Mouse (Mus musculus): Measurements from ENCODE around the gene Ccnf. TPM values are rescaled to one million over a fixed set of nuclear protein-coding genes. Genes with fewer than 3 reads are reported as not detected.

Ccnf gene
- total RNA-seq, 2 experiments from 2014 or later: 16.1 to 42.2 TPM

Other genes with a start within 250 kb of the Ccnf start
- gene Prss27, start 213.3 kb downstream of the Ccnf start, total RNA-seq (2015; ENCODE audit: low replicate concordance): not detected in 2 replicates
- gene Prss27, start 213.3 kb downstream of the Ccnf start, total RNA-seq (2017; ENCODE audit: low replicate concordance): not detected in 2 replicates
- 6.5 and 11.5 TPM in 2 replicates for gene Kctd5, start 178.0 kb downstream of the Ccnf start, total RNA-seq (2015; ENCODE audit: low replicate concordance)
- gene Kctd5, start 178.0 kb downstream of the Ccnf start, total RNA-seq (2017; ENCODE audit: low replicate concordance): 4.3 and 8.1 TPM in 2 replicates
- gene Pdpk1, start 100.6 kb downstream of the Ccnf start, total RNA-seq (2015; ENCODE audit: low replicate concordance): 24.0 and 25.7 TPM in 2 replicates
- 24.8 and 30.8 TPM in 2 replicates for gene Pdpk1, start 100.6 kb downstream of the Ccnf start, total RNA-seq (2017; ENCODE audit: low replicate concordance)
- gene Amdhd2, start 87.7 kb downstream of the Ccnf start, total RNA-seq (2015; ENCODE audit: low replicate concordance): 3.3 and 12.5 TPM in 2 replicates
- gene Amdhd2, start 87.7 kb downstream of the Ccnf start, total RNA-seq (2017; ENCODE audit: low replicate concordance): 11.0 and 15.1 TPM in 2 replicates
- gene Atp6v0c, start 81.8 kb downstream of the Ccnf start, total RNA-seq (2015; ENCODE audit: low replicate concordance): 160 and 166 TPM in 2 replicates
- 53.8 and 97.7 TPM in 2 replicates for gene Atp6v0c, start 81.8 kb downstream of the Ccnf start, total RNA-seq (2017; ENCODE audit: low replicate concordance)
- gene Tbc1d24, start 45.9 kb downstream of the Ccnf start, total RNA-seq (2015; ENCODE audit: low replicate concordance): 2.3 TPM in 2 replicates
- gene Tbc1d24, start 45.9 kb downstream of the Ccnf start, total RNA-seq (2017; ENCODE audit: low replicate concordance): 0.98 and 1.6 TPM in 2 replicates
- gene Ntn3, start 42.0 kb downstream of the Ccnf start, total RNA-seq (2015; ENCODE audit: low replicate concordance): not detected in 2 replicates
- not detected in 2 replicates for gene Ntn3, start 42.0 kb downstream of the Ccnf start, total RNA-seq (2017; ENCODE audit: low replicate concordance)
- 5.6 and 10.9 TPM in 2 replicates for gene Tedc2, start 30.6 kb downstream of the Ccnf start, total RNA-seq (2015; ENCODE audit: low replicate concordance)
- gene Tedc2, start 30.6 kb downstream of the Ccnf start, total RNA-seq (2017; ENCODE audit: low replicate concordance): 6.0 and 6.8 TPM in 2 replicates
- not detected in 2 replicates for gene Abca17, start 99.6 kb upstream of the Ccnf start, total RNA-seq (2015; ENCODE audit: low replicate concordance)
- gene Abca17, start 99.6 kb upstream of the Ccnf start, total RNA-seq (2017; ENCODE audit: low replicate concordance): not detected in 2 replicates
- gene Abca3, start 100.5 kb upstream of the Ccnf start, total RNA-seq (2015; ENCODE audit: low replicate concordance): 7.3 and 16.1 TPM in 2 replicates
- gene Abca3, start 100.5 kb upstream of the Ccnf start, total RNA-seq (2017; ENCODE audit: low replicate concordance): 11.1 and 14.8 TPM in 2 replicates
- 38.7 and 42.8 TPM in 2 replicates for gene Rnps1, start 163.1 kb upstream of the Ccnf start, total RNA-seq (2015; ENCODE audit: low replicate concordance)
- 43.6 and 43.7 TPM in 2 replicates for gene Rnps1, start 163.1 kb upstream of the Ccnf start, total RNA-seq (2017; ENCODE audit: low replicate concordance)
- 2.7 and 5.4 TPM in 2 replicates for gene Eci1, start 175.2 kb upstream of the Ccnf start, total RNA-seq (2015; ENCODE audit: low replicate concordance)
- gene Eci1, start 175.2 kb upstream of the Ccnf start, total RNA-seq (2017; ENCODE audit: low replicate concordance): 4.3 and 15.3 TPM in 2 replicates
- 2.1 TPM in 1 of 2 replicates, not detected in the other for gene Dnase1l2, start 191.6 kb upstream of the Ccnf start, total RNA-seq (2015; ENCODE audit: low replicate concordance)
- gene Dnase1l2, start 191.6 kb upstream of the Ccnf start, total RNA-seq (2017; ENCODE audit: low replicate concordance): 0.85 and 5.6 TPM in 2 replicates
- 15.0 and 20.9 TPM in 2 replicates for gene E4f1, start 218.8 kb upstream of the Ccnf start, total RNA-seq (2015; ENCODE audit: low replicate concordance)
- gene E4f1, start 218.8 kb upstream of the Ccnf start, total RNA-seq (2017; ENCODE audit: low replicate concordance): 13.4 and 14.1 TPM in 2 replicates
- gene Pgp, start 218.9 kb upstream of the Ccnf start, total RNA-seq (2015; ENCODE audit: low replicate concordance): 14.2 and 20.2 TPM in 2 replicates
- 6.1 and 8.1 TPM in 2 replicates for gene Pgp, start 218.9 kb upstream of the Ccnf start, total RNA-seq (2017; ENCODE audit: low replicate concordance)
- 1.7 TPM in 1 of 2 replicates, not detected in the other for gene Bricd5, start 222.4 kb upstream of the Ccnf start, total RNA-seq (2015; ENCODE audit: low replicate concordance)
- gene Bricd5, start 222.4 kb upstream of the Ccnf start, total RNA-seq (2017; ENCODE audit: low replicate concordance): 1.1 TPM in 1 of 2 replicates, not detected in the other
- 5.9 and 15.8 TPM in 2 replicates for gene Mlst8, start 227.6 kb upstream of the Ccnf start, total RNA-seq (2015; ENCODE audit: low replicate concordance)
- 5.5 and 8.2 TPM in 2 replicates for gene Mlst8, start 227.6 kb upstream of the Ccnf start, total RNA-seq (2017; ENCODE audit: low replicate concordance)
- gene Caskin1, start 237.1 kb upstream of the Ccnf start, total RNA-seq (2015; ENCODE audit: low replicate concordance): not detected in 2 replicates
- not detected in 2 replicates for gene Caskin1, start 237.1 kb upstream of the Ccnf start, total RNA-seq (2017; ENCODE audit: low replicate concordance)

Data from erythroblast, adult 5-6 weeks (primary cell).